Mouse (Mus musculus) olfactory bulb, adult 2 months (tissue): ENCODE measurements around the gene Ptprn.

Experiments
- CTCF ChIP-seq: fragments of 200-500 bp; IDR thresholded peaks from 2 replicates; pipeline ENCODE4 v1.5.1; 2012; ENCODE audit warnings: low read depth, mild to moderate bottlenecking, low read length, moderate library complexity; ENCODE audit not compliant: insufficient read depth
- POLR2A ChIP-seq: fragments of 200-500 bp; IDR thresholded peaks from 2 replicates; pipeline ENCODE4 v1.6.1; 2012; ENCODE audit warnings: mild to moderate bottlenecking, low read depth, low read length, moderate library complexity; ENCODE audit not compliant: insufficient read depth

DNA sequence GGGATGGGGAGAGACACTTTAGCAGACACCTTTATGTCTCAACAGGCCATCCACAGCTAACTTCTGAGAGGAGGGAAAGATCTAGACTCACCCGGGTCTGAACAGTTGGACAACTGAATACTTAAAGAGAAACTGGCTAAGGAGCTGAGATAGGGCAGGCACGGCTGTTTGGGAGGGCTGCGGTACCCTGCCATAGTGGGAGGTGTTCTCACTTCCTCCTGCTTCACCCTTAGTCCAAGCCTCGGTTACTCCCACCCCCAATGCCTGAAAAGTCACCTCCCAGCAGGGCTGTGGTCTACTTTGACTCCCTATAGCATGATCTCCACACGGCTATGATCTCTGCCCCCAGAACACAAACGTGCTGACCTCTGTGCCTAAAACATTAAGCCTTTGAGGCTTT is 40.8 kb downstream of the Ptprn start:
- TF ChIP-seq POLR2A = no peak
- no peak for TF ChIP-seq CTCF
